Mouse (Mus musculus) stomach, postnatal 0 days (tissue): ENCODE results near the gene Arhgef10l.

Experiments used
- CTCF ChIP-seq: IDR thresholded peaks from 2 replicates; pipeline ENCODE4 v1.5.1; 2016; ENCODE audit warnings: antibody characterized with exemption, low read depth, mild to moderate bottlenecking, moderate library complexity
- EP300 ChIP-seq: optimal IDR thresholded peaks from 2 replicates; pipeline ENCODE3; 2016; ENCODE audit warnings: antibody characterized with exemption

DNA sequence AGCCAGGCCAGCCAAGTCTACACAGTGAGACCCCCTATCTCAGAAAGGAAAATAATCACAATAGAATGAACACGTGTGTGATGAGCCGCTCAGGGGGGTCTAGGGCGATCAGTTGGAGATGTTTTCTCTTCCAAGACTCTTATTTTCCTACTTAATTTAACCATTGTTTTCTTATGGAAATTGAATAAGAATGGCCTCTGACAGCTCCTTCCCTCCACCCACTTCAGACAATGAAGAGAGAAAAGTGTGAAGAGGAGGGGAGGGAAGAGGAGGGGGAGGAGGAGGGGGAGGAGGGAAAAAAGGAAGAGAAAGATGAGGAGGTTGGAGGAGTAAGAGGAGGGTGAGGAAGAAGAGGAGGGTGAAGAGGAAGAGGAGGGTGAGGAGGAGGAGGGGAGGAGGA lies 21.1 kb downstream of the Arhgef10l start:
- TF ChIP-seq CTCF (no peak), EP300 (no peak)
